In the genomic region with DNA sequence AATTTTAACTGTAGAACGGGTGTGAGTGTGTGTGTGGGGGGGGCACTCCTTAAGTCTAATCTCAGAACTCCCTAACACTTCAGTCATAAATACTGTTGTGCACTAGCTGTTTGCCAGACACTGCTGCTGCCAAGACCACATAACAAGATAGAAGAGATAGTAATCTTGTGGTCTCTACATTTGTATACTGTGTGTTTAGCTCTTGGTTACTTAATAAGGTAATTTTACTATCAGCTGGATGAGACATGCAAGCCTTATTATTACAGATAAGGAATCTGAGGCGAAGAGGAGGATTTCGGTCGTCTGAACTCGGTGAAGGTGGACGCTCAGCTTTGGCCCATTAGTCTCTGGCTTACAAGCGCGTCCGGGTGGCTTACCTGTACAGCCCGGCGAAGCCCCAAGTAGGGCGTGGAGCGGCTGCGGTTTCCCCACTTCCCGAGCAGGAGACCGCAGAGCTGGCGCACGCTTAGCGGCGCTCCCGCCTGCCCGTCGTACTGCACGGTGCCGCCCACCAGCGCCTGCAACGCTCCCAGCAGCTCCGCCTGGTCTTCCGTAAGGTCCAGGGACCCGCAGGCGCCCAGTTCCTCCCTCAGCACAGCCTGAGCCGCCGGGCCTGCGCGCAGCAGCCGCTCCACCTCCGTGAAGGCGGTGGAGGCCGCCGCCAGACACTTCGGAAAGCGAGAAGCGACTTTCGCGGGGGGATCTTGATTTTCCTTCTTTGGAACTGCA, we compare ENCODE assay signal across 8 mouse cellular contexts. TPM values are rescaled to one million over a fixed set of nuclear protein-coding genes. Genes with fewer than 3 reads are reported as not detected.
A peak's percentile ranks its signal among the peaks of the same experiment; 100 is the strongest.
DNase-seq lines count a peak whose midpoint lies in the region; ATAC-seq and TF ChIP-seq lines count a peak whose summit lies in the region.

No protein-coding gene starts in this region.

- 1% methylated on average over 44 of the region's 45 CpGs for WGBS in forebrain, embryonic 11.5 days
- under 1% methylated on average over 45 of the region's 45 CpGs for WGBS in intestine, embryonic 16.5 days

- H3K4me2 ChIP-seq in forebrain, embryonic 11.5 days (ENCODE audit: low read depth, low read length, severe bottlenecking), result peak overlapping the region; percentile 82
- H3K4me2 ChIP-seq in intestine, embryonic 16.5 days (ENCODE audit: low read depth, low read length), result peak overlapping the region; percentile 96

- H3K4me3 ChIP-seq in G1E (ENCODE audit: low read depth, low read length), result peak overlapping the region; percentile 70
- peak overlapping the region; percentile 47 for H3K4me3 ChIP-seq in forebrain, embryonic 11.5 days (ENCODE audit: low read depth, low read length)
- peak overlapping the region; percentile 69 for H3K4me3 ChIP-seq in intestine, embryonic 16.5 days (ENCODE audit: low read length)

- H3K27me3 ChIP-seq in G1E (ENCODE audit: insufficient read depth, low read length), result peaks cover 91% of the 10 kb centered on the region
- H3K27me3 ChIP-seq in forebrain, embryonic 11.5 days (ENCODE audit: control insufficient read depth, insufficient read depth, low read length), result peaks cover 99% of the 10 kb centered on the region
- peaks cover 83% of the 10 kb centered on the region for H3K27me3 ChIP-seq in intestine, embryonic 16.5 days (replicated peaks; ENCODE audit: control insufficient read depth, insufficient read depth, low read length)

- H3K9me3 ChIP-seq in G1E (replicated peaks), result no peaks in the 10 kb centered on the region
- no peaks in the 10 kb centered on the region for H3K9me3 ChIP-seq in forebrain, embryonic 11.5 days (ENCODE audit: control insufficient read depth, low read length)
- H3K9me3 ChIP-seq in intestine, embryonic 16.5 days (ENCODE audit: control insufficient read depth, low read length), result no peaks in the 10 kb centered on the region

- no peaks in the 10 kb centered on the region for H3K36me3 ChIP-seq in G1E (replicated peaks)
- H3K36me3 ChIP-seq in forebrain, embryonic 11.5 days (ENCODE audit: control insufficient read depth, insufficient read depth, low read length), result no peaks in the 10 kb centered on the region
- H3K36me3 ChIP-seq in intestine, embryonic 16.5 days (ENCODE audit: control insufficient read depth, insufficient read depth, low read length), result no peaks in the 10 kb centered on the region

- peak; percentile 92 for DNase-seq in heart, adult 11 months
- no peak for DNase-seq in heart, postnatal 25 days (ENCODE audit: low spot score)
- DNase-seq in G1E (ENCODE audit: low spot score), result no peak
- peak; percentile 77 for DNase-seq in forebrain, embryonic 11.5 days (ENCODE audit: low spot score)
- DNase-seq in lung, postnatal 10 days, result peak; percentile 51
- peak; percentile 60 for DNase-seq in retina, postnatal 1 day
- no peak for DNase-seq in cerebellum, postnatal 36 days

- peak overlapping the region; percentile 43 for H3K9ac ChIP-seq in forebrain, embryonic 11.5 days (ENCODE audit: low read length)
- peak overlapping the region; percentile 69 for H3K9ac ChIP-seq in intestine, embryonic 16.5 days (ENCODE audit: low read depth, low read length)

- H3K4me1 ChIP-seq in G1E (ENCODE audit: insufficient read depth, low read depth, low read length), result peaks cover 36% of the 10 kb centered on the region
- peaks cover 12% of the 10 kb centered on the region; the same call in 1 of the 2 replicates for H3K4me1 ChIP-seq in forebrain, embryonic 11.5 days (replicated peaks; ENCODE audit: control insufficient read depth, insufficient read depth, low read length)
- H3K4me1 ChIP-seq in intestine, embryonic 16.5 days (ENCODE audit: control insufficient read depth, insufficient read depth, low read length), result peaks cover 15% of the 10 kb centered on the region; the same call in 1 of the 2 replicates

- no peak overlapping the region for H3K27ac ChIP-seq in forebrain, embryonic 11.5 days (ENCODE audit: low read depth, low read length)
- peak overlapping the region; percentile 45 for H3K27ac ChIP-seq in intestine, embryonic 16.5 days (ENCODE audit: low read length)

- intact Hi-C loops in heart, postnatal 25 days (cut with DNase I), result no loop called here

- TF ChIP-seq CTCF in G1E (IDR thresholded peaks at IDR 0.05; ENCODE audit: low read depth, low read length), result no peak

- ATAC-seq in G1E (ENCODE audit: extremely low read depth, insufficient number of reproducible peaks, low FRiP score, poor library complexity, severe bottlenecking), result peak; percentile 55; the same call in 1 of the 2 replicates
- ATAC-seq in forebrain, embryonic 11.5 days (replicated peaks; ENCODE audit: low FRiP score), result peak; percentile 79
- ATAC-seq in intestine, embryonic 16.5 days, result peak; percentile 93

RNA-seq across cellular contexts. Expression of gene Prss16, which starts 3.8 kb away (rescaled TPM):
- not detected for total RNA-seq in heart, postnatal 25 days (2021)
- total RNA-seq in G1E (2014; fragmentation: Nextera tagmentation), result not detected in 2 replicates
- 0.22 and 0.23 TPM in 2 replicates for total RNA-seq in G1E (2017)
- 0.03 and 0.04 TPM in 2 replicates for polyA plus RNA-seq in G1E (2012)
- polyA plus RNA-seq in forebrain, embryonic 11.5 days (2014; fragmentation: Nextera tagmentation; extraction: Ambion mirVana), result 0.37 TPM in 1 of 2 replicates, not detected in the other
- 1.4 and 2.0 TPM in 2 replicates for polyA plus RNA-seq in intestine, embryonic 16.5 days (2015; fragmentation: Nextera tagmentation; extraction: Ambion mirVana)

RNA-seq across cellular contexts. Expression of gene Pom121l2, which starts 24.8 kb away (rescaled TPM):
- not detected for total RNA-seq in heart, postnatal 25 days (2021)
- total RNA-seq in G1E (2014; fragmentation: Nextera tagmentation), result not detected in 2 replicates
- total RNA-seq in G1E (2017), result not detected in 2 replicates
- not detected in 2 replicates for polyA plus RNA-seq in G1E (2012)
- 0.12 TPM in 1 of 2 replicates, not detected in the other for polyA plus RNA-seq in forebrain, embryonic 11.5 days (2014; fragmentation: Nextera tagmentation; extraction: Ambion mirVana)
- polyA plus RNA-seq in intestine, embryonic 16.5 days (2015; fragmentation: Nextera tagmentation; extraction: Ambion mirVana), result 0.10 TPM in 1 of 2 replicates, not detected in the other

RNA-seq across cellular contexts. Expression of gene Hist1h2ah, which starts 29.6 kb away (rescaled TPM):
- 10 to 100 TPM; 32.9 to 34.9 TPM for total RNA-seq in heart, postnatal 25 days (2021)
- total RNA-seq in G1E (2014; fragmentation: Nextera tagmentation) (177 and 303 TPM in 2 replicates), G1E (2017) (2,043 and 4,016 TPM in 2 replicates)
- 5,681 and 9,617 TPM in 2 replicates for polyA plus RNA-seq in G1E (2012)
- polyA plus RNA-seq in forebrain, embryonic 11.5 days (2014; fragmentation: Nextera tagmentation; extraction: Ambion mirVana), result 5.6 TPM in 1 of 2 replicates, not detected in the other
- 4.6 and 5.1 TPM in 2 replicates for polyA plus RNA-seq in intestine, embryonic 16.5 days (2015; fragmentation: Nextera tagmentation; extraction: Ambion mirVana)

RNA-seq across cellular contexts. Expression of gene Hist1h2bk, which starts 29.9 kb away (rescaled TPM):
- total RNA-seq in heart, postnatal 25 days (2021), result 10 to 100 TPM; 17.2 to 23.4 TPM
- total RNA-seq in G1E (2014; fragmentation: Nextera tagmentation), result 229 and 286 TPM in 2 replicates
- total RNA-seq in G1E (2017), result 1,693 and 2,296 TPM in 2 replicates
- polyA plus RNA-seq in G1E (2012), result 11.8 and 30.4 TPM in 2 replicates
- 5.4 and 11.9 TPM in 2 replicates for polyA plus RNA-seq in forebrain, embryonic 11.5 days (2014; fragmentation: Nextera tagmentation; extraction: Ambion mirVana)
- 1.8 and 2.9 TPM in 2 replicates for polyA plus RNA-seq in intestine, embryonic 16.5 days (2015; fragmentation: Nextera tagmentation; extraction: Ambion mirVana)

RNA-seq across cellular contexts. Expression of gene Hist1h4i, which starts 35.4 kb away (rescaled TPM):
- total RNA-seq in heart, postnatal 25 days (2021), result 10 to 100 TPM; 17.8 to 19.0 TPM
- total RNA-seq in G1E (2014; fragmentation: Nextera tagmentation) (26.2 and 52.2 TPM in 2 replicates), G1E (2017) (284 and 309 TPM in 2 replicates)
- polyA plus RNA-seq in G1E (2012), result 12.6 and 17.3 TPM in 2 replicates
- 52.1 and 59.1 TPM in 2 replicates for polyA plus RNA-seq in forebrain, embryonic 11.5 days (2014; fragmentation: Nextera tagmentation; extraction: Ambion mirVana)
- polyA plus RNA-seq in intestine, embryonic 16.5 days (2015; fragmentation: Nextera tagmentation; extraction: Ambion mirVana), result 18.8 and 22.0 TPM in 2 replicates

Comparison
In these comparisons a context has a peak if more than half of its experiments do, and no peak if none do; other contexts are left out.
1. DNase-seq: peak in heart, adult 11 months (single experiment), forebrain, embryonic 11.5 days (single experiment), lung, postnatal 10 days (single experiment) and retina, postnatal 1 day (single experiment); none in heart, postnatal 25 days (single experiment), G1E (single experiment) and cerebellum, postnatal 36 days (0 of 2).
2. RNA of gene Hist1h2ah, which starts 29.6 kb away (polyA plus RNA-seq): 5,681 to 9,617 TPM in G1E; 5.6 TPM in forebrain, embryonic 11.5 days and 4.6 to 5.1 TPM in intestine, embryonic 16.5 days; every median in the first group is over 100 times any median in the second.
3. Peak in every context shown above with its lines, with median percentiles within 50 percentile points of each other: ATAC-seq and H3K4me3 ChIP-seq.